Mouse (Mus musculus) liver, embryonic 16.5 days (tissue): ENCODE data around the gene Pex1. TPM values are rescaled to one million over a fixed set of nuclear protein-coding genes. Genes with fewer than 3 reads are reported as not detected.
"Not testable (repeated sequence)": the region's sequence is repeated elsewhere in the genome, so short reads cannot be mapped to it uniquely, and the experiment has no call there.

Experiments
- ATAC-seq: fragments of 200-750 bp; cut with Nextera tagmentation; 2 replicates; pipeline ENCODE4 v1.8.0; 2017; ENCODE audit warnings: low read depth, mild to moderate bottlenecking, moderate number of reproducible peaks, moderate library complexity
- H3K27ac ChIP-seq: fragments of 300-500 bp; sonication (generic); 2 replicates; pipeline ENCODE4 v1.5.1; 2014; ENCODE audit warnings: mild to moderate bottlenecking, low read length
- H3K27me3 ChIP-seq: fragments of 300-500 bp; sonication (generic); 2 replicates; pipeline ENCODE4 v1.6.1; 2014; ENCODE audit warnings: low read depth, low read length, mixed read lengths; ENCODE audit not compliant: control insufficient read depth, insufficient read depth
- H3K36me3 ChIP-seq: fragments of 300-500 bp; sonication (generic); 2 replicates; pipeline ENCODE4 v1.6.1; 2014; ENCODE audit warnings: mild to moderate bottlenecking; ENCODE audit not compliant: control insufficient read depth, insufficient read depth
- H3K4me1 ChIP-seq: fragments of 300-500 bp; sonication (generic); 2 replicates; pipeline ENCODE4 v1.6.1; 2014; ENCODE audit warnings: low read depth, low read length, mixed read lengths; ENCODE audit not compliant: control insufficient read depth
- H3K4me2 ChIP-seq: fragments of 300-500 bp; sonication (generic); 2 replicates; pipeline ENCODE4 v1.6.1; 2014; ENCODE audit warnings: low read depth, low read length, mixed read lengths
- H3K4me3 ChIP-seq: fragments of 300-500 bp; sonication (generic); 2 replicates; pipeline ENCODE4 v1.5.1; 2014; ENCODE audit warnings: low read depth, mild to moderate bottlenecking, low read length
- H3K9ac ChIP-seq: fragments of 300-500 bp; sonication (generic); 2 replicates; pipeline ENCODE4 v1.6.1; 2014; ENCODE audit warnings: low read depth, low read length
- H3K9me3 ChIP-seq: fragments of 300-500 bp; sonication (generic); replicated peaks from 2 replicates; pipeline ENCODE4 v1.6.1; 2016; ENCODE audit warnings: low read length; ENCODE audit not compliant: control insufficient read depth
- WGBS: fragments of 180-500 bp; shearing (Covaris S2); extraction: QIAGEN DNeasy Blood & Tissue Kit; methylation state at CpG from one replicate; pipeline ENCODE4 v1.1.7; 2014; ENCODE audit not compliant: insufficient replicate concordance; 5-methylcytosine and 5-hydroxymethylcytosine counted together
- polyA plus RNA-seq: library from polyadenylated mRNA; unstranded; fragments of >200 nt; fragmentation: Nextera tagmentation; extraction: Ambion mirVana; gene quantifications from 2 replicates; pipeline ENCODE4 v1.2.1, GENCODE M21; 2015

Gene Pex1
- polyA plus RNA-seq, 1 experiment from 2014 or later = 5.6 TPM

DNA sequence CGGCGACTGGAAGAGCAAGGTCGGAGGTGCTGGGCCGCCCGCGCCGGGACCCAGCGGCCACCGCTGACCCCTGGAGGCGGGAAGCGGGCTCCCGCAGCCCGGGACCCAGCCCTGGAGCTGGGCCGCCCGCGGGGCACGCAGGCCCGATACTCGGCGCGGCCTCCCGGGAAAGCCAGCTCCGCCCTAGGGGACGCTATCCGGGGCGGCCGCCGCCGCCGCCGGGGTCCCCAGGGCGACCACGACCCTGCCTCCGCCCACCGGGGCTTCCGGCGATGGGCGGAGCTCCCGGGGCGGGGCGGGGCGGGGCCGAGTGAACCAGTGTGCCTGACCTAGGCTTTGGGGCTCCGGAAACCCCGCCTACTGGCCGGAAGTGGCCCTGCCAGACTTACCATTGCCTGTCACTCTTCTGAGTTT, 51.8 kb downstream of the Pex1 start:
- WGBS = under 1% methylated on average over 36 of the region's 46 CpGs
- H3K4me2 ChIP-seq = peak overlapping the region; percentile 77

DNA sequence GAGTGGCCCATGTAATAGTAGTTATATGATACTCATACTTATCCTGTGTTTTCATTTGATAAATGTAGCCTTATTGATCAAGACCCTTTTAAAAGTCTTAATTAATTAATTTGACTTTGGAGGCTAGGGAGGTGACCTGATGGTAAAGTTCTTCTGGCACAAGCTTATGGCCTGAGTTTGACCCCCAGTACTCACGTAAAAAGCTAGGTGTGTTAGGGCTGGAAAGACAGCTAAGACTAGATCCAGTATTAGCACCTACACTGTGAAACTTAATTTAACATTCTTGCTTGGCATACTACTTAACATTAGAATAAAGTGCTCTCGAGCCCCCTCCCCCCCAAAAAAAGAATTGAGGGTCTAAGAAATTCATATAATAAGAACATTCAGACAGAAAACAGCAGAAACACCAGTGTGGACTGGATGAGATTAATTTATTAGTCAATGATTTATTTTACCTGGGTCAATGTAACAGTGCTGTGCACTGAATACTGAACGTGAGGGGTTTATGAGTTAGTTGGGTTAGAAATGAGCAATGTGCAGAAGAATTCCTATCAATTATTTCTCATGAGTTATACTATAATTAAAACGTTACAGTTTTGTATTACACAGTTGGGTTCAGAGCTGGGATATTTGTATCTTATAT, 52.5 kb downstream of the Pex1 start:
- peak overlapping the region; percentile 77 for H3K4me2 ChIP-seq
- H3K9me3 ChIP-seq = no peaks in the 10 kb centered on the region
- peaks cover 11% of the 10 kb centered on the region for H3K4me1 ChIP-seq
- no peak for ATAC-seq
- H3K27me3 ChIP-seq = no peaks in the 10 kb centered on the region
- peak overlapping the region; percentile 99 for H3K4me3 ChIP-seq
- no peak overlapping the region for H3K9ac ChIP-seq
- no peak overlapping the region for H3K27ac ChIP-seq
- peaks cover 8% of the 10 kb centered on the region for H3K36me3 ChIP-seq
- WGBS = 38% methylated on average over 4 of the region's 4 CpGs

More for the DNA sequence above, 51.8 kb downstream of the Pex1 start:
- Histone ChIP-seq H3K27me3 (no peaks in the 10 kb centered on the region), H3K9ac (peak overlapping the region; percentile 92), H3K4me3 (peak overlapping the region; percentile 99), H3K9me3 (no peaks in the 10 kb centered on the region), H3K36me3 (peaks cover 11% of the 10 kb centered on the region), H3K27ac (peak overlapping the region; percentile 95), H3K4me1 (peaks cover 11% of the 10 kb centered on the region)
- ATAC-seq = peak; percentile 95

DNA sequence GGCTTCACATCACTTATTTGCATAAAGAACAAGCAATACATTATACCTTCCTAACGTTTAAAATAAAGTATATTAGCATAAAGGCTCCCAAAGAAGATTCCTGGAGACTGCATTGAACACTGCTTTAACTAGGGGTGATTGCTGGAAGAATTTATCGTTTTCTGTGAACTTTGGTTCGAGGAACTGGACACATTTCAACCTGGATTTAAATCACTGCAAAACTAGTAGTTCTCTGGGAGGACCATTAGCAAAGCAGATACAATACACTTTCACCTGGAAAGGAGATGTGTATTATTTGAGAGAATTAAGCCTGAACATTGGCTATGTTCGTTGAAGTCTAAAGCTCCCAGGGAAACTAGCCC, 53.0 kb downstream of the Pex1 start:
- Histone ChIP-seq H3K9ac (no peak overlapping the region), H3K36me3 (peaks cover 6% of the 10 kb centered on the region), H3K27me3 (no peaks in the 10 kb centered on the region), H3K4me2 (no peak overlapping the region), H3K4me3 (no peak overlapping the region), H3K9me3 (no peaks in the 10 kb centered on the region), H3K4me1 (peaks cover 11% of the 10 kb centered on the region), H3K27ac (no peak overlapping the region)
- WGBS = 58% methylated on average over 4 of the region's 4 CpGs
- no peak for ATAC-seq

DNA sequence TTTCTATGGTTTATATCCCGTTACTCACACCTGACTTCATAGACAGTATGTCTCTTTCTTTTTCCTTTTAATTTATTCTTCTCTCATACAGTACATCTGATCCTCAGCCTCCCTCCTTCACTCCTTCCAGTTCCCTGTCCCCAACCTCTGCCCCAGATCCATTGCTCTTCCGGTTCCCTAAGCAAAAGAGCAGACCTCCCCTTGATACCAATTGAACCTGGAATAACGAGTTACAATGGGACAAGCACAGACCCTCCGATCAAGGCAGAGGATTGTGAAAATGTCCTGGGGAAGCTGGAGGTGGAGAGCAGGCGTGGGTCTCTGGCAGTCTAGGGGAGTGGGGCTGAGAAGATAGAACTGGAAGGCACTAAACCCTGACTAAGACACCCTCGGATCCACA, 55.0 kb downstream of the Pex1 start, which contains the start of gene Tmbim7:
TSS of gene Tmbim7 (plus strand) at position 301 of the 400 bp plus-strand sequence.
- 62% methylated on average over 6 of the region's 6 CpGs for WGBS
- H3K4me3 ChIP-seq = no peak within 1 kb of the TSS
- H3K9ac ChIP-seq = no peak within 1 kb of the TSS
- H3K9me3 ChIP-seq = no peaks in the 10 kb centered on the region
- no peak within 1 kb of the TSS for H3K4me2 ChIP-seq
- no peaks in the 10 kb centered on the region for H3K36me3 ChIP-seq
- no peak within 1 kb of the TSS for H3K27ac ChIP-seq
- H3K27me3 ChIP-seq = no peaks in the 10 kb centered on the region
- no peak for ATAC-seq
- peaks cover 7% of the 10 kb centered on the region for H3K4me1 ChIP-seq

DNA sequence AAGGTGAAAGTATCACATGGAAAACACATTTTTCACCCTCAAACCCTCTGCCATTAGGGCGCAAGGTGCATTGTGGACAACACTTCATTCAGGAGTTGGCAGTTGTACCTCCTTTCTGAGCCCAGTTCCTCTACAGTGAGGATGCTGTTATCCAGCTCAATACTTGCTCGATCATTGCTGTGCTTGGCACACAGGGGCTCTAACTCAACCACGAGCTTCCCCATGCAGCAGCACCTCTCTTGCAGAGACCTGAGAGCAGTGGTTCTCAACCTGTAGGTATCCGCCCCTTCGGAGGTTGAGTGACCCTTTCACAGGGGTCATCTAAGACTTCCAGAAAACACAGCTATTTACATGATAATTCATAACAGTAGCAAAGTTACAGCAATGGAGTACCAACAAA, 55.8 kb downstream of the Pex1 start:
- H3K9me3 ChIP-seq = no peaks in the 10 kb centered on the region
- no peak overlapping the region for H3K9ac ChIP-seq
- no peak overlapping the region for H3K4me2 ChIP-seq
- H3K4me1 ChIP-seq = peaks cover 4% of the 10 kb centered on the region
- no peak overlapping the region for H3K27ac ChIP-seq
- ATAC-seq = no peak
- whole genome bisulfite sequencing = 60% methylated on average over 5 of the region's 5 CpGs
- H3K4me3 ChIP-seq = no peak overlapping the region
- H3K27me3 ChIP-seq = no peaks in the 10 kb centered on the region
- no peaks in the 10 kb centered on the region for H3K36me3 ChIP-seq

DNA sequence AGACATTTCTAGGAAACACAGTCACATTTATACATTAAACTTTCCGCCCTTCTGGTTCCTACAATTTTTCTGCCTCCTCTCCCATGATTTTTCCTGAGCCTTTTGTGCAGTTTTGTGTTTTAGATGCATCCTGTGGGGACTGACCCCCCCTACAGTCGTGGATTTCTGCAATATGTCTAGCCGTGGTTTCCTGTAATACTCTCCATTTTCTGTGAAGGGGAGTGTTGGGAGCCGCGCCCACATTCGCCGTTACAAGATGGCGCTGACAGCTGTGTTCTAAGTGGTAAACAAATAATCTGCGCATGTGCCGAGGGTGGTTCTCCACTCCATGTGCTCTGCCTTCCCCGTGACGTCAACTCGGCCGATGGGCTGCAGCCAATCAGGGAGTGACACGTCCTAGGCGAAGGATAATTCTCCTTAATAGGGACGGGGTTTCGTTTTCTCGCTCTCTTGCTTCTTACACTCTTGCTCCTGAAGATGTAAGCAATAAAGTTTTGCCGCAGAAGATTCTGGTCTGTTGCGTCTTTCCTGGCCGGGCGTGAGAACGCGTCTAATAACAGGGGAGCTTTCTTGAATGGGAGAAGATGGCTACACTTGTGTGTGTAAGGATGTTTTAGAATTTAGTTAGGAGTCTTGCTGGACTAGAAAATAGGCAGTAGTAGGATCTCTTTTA, 57.2 kb downstream of the Pex1 start:
- H3K4me1 ChIP-seq, ATAC-seq, H3K4me3 ChIP-seq, H3K27me3 ChIP-seq, H3K9ac ChIP-seq, H3K9me3 ChIP-seq, H3K27ac ChIP-seq, H3K36me3 ChIP-seq, H3K4me2 ChIP-seq: not testable (repeated sequence)
- WGBS = 81% methylated on average over 14 of the region's 25 CpGs

DNA sequence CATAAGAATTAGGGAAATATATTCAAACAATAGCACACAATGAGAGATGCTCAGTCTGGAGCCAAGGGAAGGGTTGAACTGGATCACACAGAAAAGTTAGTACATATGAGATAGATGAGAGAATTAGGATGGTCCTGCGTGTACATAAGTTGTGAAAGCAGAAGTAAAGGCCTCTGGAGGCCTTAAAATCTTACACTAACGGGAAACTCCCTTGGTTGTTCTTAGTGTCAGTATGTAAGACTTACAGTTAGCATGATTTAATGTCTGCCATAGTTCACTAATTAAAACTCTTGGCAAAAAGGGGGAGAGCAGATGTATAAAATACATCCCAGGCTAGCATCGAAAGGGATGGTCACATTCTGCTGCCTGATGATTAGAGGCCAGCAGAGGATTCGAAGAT, 57.9 kb downstream of the Pex1 start:
- no peaks in the 10 kb centered on the region; the same call in 1 of the 2 replicates for H3K4me1 ChIP-seq
- H3K9ac ChIP-seq = no peak overlapping the region
- no peaks in the 10 kb centered on the region for H3K27me3 ChIP-seq
- H3K9me3 ChIP-seq = no peaks in the 10 kb centered on the region
- no peaks in the 10 kb centered on the region for H3K36me3 ChIP-seq
- no peak overlapping the region for H3K4me2 ChIP-seq
- 74% methylated on average over 4 of the region's 4 CpGs for WGBS
- ATAC-seq = no peak
- no peak overlapping the region for H3K4me3 ChIP-seq
- no peak overlapping the region for H3K27ac ChIP-seq

DNA sequence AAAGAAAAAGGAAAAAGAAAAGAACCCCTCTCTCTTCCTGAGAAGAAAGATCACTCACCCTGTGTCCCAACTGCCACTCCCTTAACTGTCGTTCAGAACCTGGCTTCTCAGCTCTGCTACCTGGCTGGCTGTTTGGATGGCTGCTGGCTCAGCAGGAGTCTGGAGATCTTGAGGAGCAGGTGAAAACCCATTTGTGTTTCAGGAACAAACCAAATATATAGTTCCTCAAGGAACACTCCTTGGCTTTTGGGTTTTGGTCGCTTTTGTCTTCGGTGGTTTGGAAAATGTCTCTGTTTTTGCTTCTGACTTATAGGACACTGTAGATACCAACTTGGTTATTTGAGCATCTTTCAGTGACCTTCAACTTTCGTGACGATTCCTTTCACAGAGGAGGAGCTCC, 61.2 kb downstream of the Pex1 start, which contains the start of gene Gatad1:
TSS of gene Gatad1 (minus strand) at position 101 of the 400 bp plus-strand sequence.
- H3K27ac ChIP-seq = no peak within 1 kb of the TSS
- no peak within 1 kb of the TSS for H3K4me2 ChIP-seq
- WGBS = 72% methylated on average over 5 of the region's 5 CpGs
- no peaks in the 10 kb centered on the region for H3K27me3 ChIP-seq
- no peak for ATAC-seq
- H3K9me3 ChIP-seq = no peaks in the 10 kb centered on the region
- no peak within 1 kb of the TSS for H3K4me3 ChIP-seq
- no peaks in the 10 kb centered on the region for H3K36me3 ChIP-seq
- no peak within 1 kb of the TSS for H3K9ac ChIP-seq
- H3K4me1 ChIP-seq = no peaks in the 10 kb centered on the region

DNA sequence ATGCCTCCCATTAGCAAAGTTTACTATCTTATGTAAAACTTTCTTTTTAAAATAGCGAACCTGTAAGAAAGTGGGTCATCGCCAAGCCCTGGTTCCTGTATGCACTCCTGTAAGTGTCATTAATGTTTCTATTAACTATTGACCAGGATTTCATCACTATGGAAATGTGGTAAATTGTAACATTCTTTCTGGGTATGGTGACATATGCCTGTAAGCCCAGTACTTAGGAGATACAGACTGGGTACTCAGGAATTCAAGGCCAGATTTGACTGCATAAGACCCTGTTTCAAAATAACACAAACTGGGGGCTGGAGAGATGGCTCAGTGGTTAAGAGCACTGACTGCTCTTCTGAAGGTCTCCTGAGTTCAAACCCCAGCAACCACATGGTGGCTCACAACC, 69.4 kb downstream of the Pex1 start:
- Histone ChIP-seq H3K4me1 (peaks cover 2% of the 10 kb centered on the region; the same call in 1 of the 2 replicates), H3K9me3 (no peaks in the 10 kb centered on the region), H3K27me3 (no peaks in the 10 kb centered on the region), H3K4me3 (no peak overlapping the region), H3K27ac (no peak overlapping the region), H3K4me2 (no peak overlapping the region), H3K36me3 (no peaks in the 10 kb centered on the region), H3K9ac (no peak overlapping the region)
- 79% methylated on average over 2 of the region's 2 CpGs for WGBS
- ATAC-seq = no peak
